Mouse (Mus musculus) kidney, adult 18-20 months (tissue): Measurements from ENCODE around the gene Tmem178.

Experiments
- DNase-seq: peaks from one replicate; pipeline ENCODE4 v3.0.0; 2021

Gene Tmem178

GRCm38 (mm10) chr17:80946091-80946885, 1.9 kb downstream of the Tmem178 start:
- DNase-seq = no peak

GRCm38 (mm10) chr17:80947075-80947960, 2.9 kb downstream of the Tmem178 start:
- DNase-seq = no peak

- DNase-seq = no peak
Observed at GRCm38 (mm10) chr17:80949382-80949781, 5.0 kb downstream of the Tmem178 start.

GRCm38 (mm10) chr17:80949895-80950294, 5.5 kb downstream of the Tmem178 start:
- DNase-seq = no peak

GRCm38 (mm10) chr17:80952305-80952704, 7.9 kb downstream of the Tmem178 start:
- no peak for DNase-seq

GRCm38 (mm10) chr17:80955415-80955814, 11.0 kb downstream of the Tmem178 start:
- no peak for DNase-seq

- DNase-seq = no peak
Observed at GRCm38 (mm10) chr17:80955998-80956811, 11.8 kb downstream of the Tmem178 start.

- no peak for DNase-seq
Observed at GRCm38 (mm10) chr17:80958332-80958731, 13.9 kb downstream of the Tmem178 start.

- no peak for DNase-seq
Observed at GRCm38 (mm10) chr17:80959840-80960239, 15.4 kb downstream of the Tmem178 start.

- no peak for DNase-seq
Observed at GRCm38 (mm10) chr17:80967475-80967874, 23.0 kb downstream of the Tmem178 start.

- DNase-seq = no peak
Observed at GRCm38 (mm10) chr17:80969643-80970619, 25.5 kb downstream of the Tmem178 start.

- no peak for DNase-seq
Observed at GRCm38 (mm10) chr17:80970716-80971115, 26.3 kb downstream of the Tmem178 start.

GRCm38 (mm10) chr17:80972891-80973290, 28.5 kb downstream of the Tmem178 start:
- DNase-seq = no peak

- no peak for DNase-seq
Observed at GRCm38 (mm10) chr17:80977245-80977644, 32.8 kb downstream of the Tmem178 start.

- DNase-seq = no peak
Observed at GRCm38 (mm10) chr17:80980096-80980495, 35.7 kb downstream of the Tmem178 start.

GRCm38 (mm10) chr17:80981721-80982411, 37.4 kb downstream of the Tmem178 start:
- no peak for DNase-seq

GRCm38 (mm10) chr17:80982412-80982787, 38.0 kb downstream of the Tmem178 start:
- DNase-seq = peak; percentile 79

- no peak for DNase-seq
Observed at GRCm38 (mm10) chr17:80982976-80983375, 38.5 kb downstream of the Tmem178 start.

GRCm38 (mm10) chr17:80991535-80992127, 47.2 kb downstream of the Tmem178 start:
- no peak for DNase-seq

- DNase-seq = no peak
Observed at GRCm38 (mm10) chr17:80997226-80997625, 52.8 kb downstream of the Tmem178 start.

GRCm38 (mm10) chr17:80998958-80999357, 54.5 kb downstream of the Tmem178 start:
- no peak for DNase-seq
